Mouse (Mus musculus): ENCODE measurements around the gene Cldn11. TPM values are rescaled to one million over a fixed set of nuclear protein-coding genes. Genes with fewer than 3 reads are reported as not detected.

The Cldn11 gene
- total RNA-seq (2023) = not detected

GRCm38 (mm10) chr3:31149706-31150105, at the start of gene Cldn11:
Gene Cldn11 (plus strand): TSS chr3:31149920.

Other genes with a start within 250 kb of the Cldn11 start
- gene Phc3, start 180.5 kb upstream of the Cldn11 start, total RNA-seq (2023) = 10 to 100 TPM; 65.0 to 65.6 TPM
- gene Prkci, start 154.2 kb upstream of the Cldn11 start, total RNA-seq (2023) = 10 to 100 TPM; 16.0 to 24.6 TPM
- 10 to 100 TPM; 63.3 to 73.6 TPM for gene Skil, start 54.9 kb upstream of the Cldn11 start, total RNA-seq (2023)
- under 1 TPM; 0.09 to 0.21 TPM for gene Slc7a14, start 160.5 kb downstream of the Cldn11 start, total RNA-seq (2023)

All from B cell, adult 67 days (primary cell).